Mouse (Mus musculus): ENCODE measurements around the gene Rab25. TPM values are rescaled to one million over a fixed set of nuclear protein-coding genes. Genes with fewer than 3 reads are reported as not detected.

The Rab25 gene
- total and polyA plus RNA-seq, 3 experiments: 2.2 TPM; not detected in 2

- Histone ChIP-seq H3K4me1 (ENCODE audit: control insufficient read depth, insufficient read depth, low read length) (peaks cover 3% of the 10 kb centered on the region), H3K36me3 (ENCODE audit: control insufficient read depth, insufficient read depth, low read length) (no peaks in the 10 kb centered on the region), H3K79me2 (replicated peaks; ENCODE audit: control insufficient read depth, insufficient read depth, low read length) (no peaks in the 10 kb centered on the region), H3K4me3 (peak overlapping the region; percentile 55), H3K27me3 (ENCODE audit: control insufficient read depth, insufficient read depth, low read length) (no peaks in the 10 kb centered on the region), H3K27ac (peak overlapping the region; percentile 97), H3K9ac (ENCODE audit: low read depth, low read length) (peak overlapping the region; percentile 66)
- intact Hi-C loops (cut with DNase I): loop anchor here (2.0 to 10.0 kb wide), 3 partner anchors 17 to 623 kb away; partner anchors contain the start of gene Scamp3
- WGBS: 9% methylated on average over 16 of the region's 16 CpGs
- no peak for TF ChIP-seq CTCF (IDR thresholded peaks at IDR 0.05)
- no peak for TF ChIP-seq EP300 (IDR thresholded peaks at IDR 0.05; ENCODE audit: insufficient read depth, low read depth, low read length)
- TF ChIP-seq POLR2A (IDR thresholded peaks at IDR 0.05; ENCODE audit: insufficient read depth, low read depth, low read length): no peak
- no peak for DNase-seq
These were observed 4.1 kb upstream of the Rab25 start for GRCm38 (mm10) chr3:88552082-88552645.

- intact Hi-C loops (cut with DNase I): loop anchor here (10.0 kb wide), 1 partner anchor 623 kb away; the partner anchor contains the start of gene Scamp3
- TF ChIP-seq POLR2A (IDR thresholded peaks at IDR 0.05; ENCODE audit: insufficient read depth, low read depth, low read length) (no peak), EP300 (IDR thresholded peaks at IDR 0.05; ENCODE audit: insufficient read depth, low read depth, low read length) (no peak)
- no peaks in the 10 kb centered on the region for H3K27me3 ChIP-seq (ENCODE audit: control insufficient read depth, insufficient read depth, low read length)
- no peaks in the 10 kb centered on the region for H3K36me3 ChIP-seq (ENCODE audit: control insufficient read depth, insufficient read depth, low read length)
- no peak overlapping the region for H3K27ac ChIP-seq
- peak overlapping the region; percentile 55 for H3K4me3 ChIP-seq
- H3K4me1 ChIP-seq (ENCODE audit: control insufficient read depth, insufficient read depth, low read length): peaks cover 3% of the 10 kb centered on the region
- peak in 1 of 2 experiments; percentile 15 for DNase-seq
- 81% methylated on average over 4 of the region's 4 CpGs for WGBS
- no peak overlapping the region for H3K9ac ChIP-seq (ENCODE audit: low read depth, low read length)
- no peaks in the 10 kb centered on the region for H3K79me2 ChIP-seq (replicated peaks; ENCODE audit: control insufficient read depth, insufficient read depth, low read length)
These were observed 3.5 kb upstream of the Rab25 start for GRCm38 (mm10) chr3:88551586-88551985.

- TF ChIP-seq POLR2A (IDR thresholded peaks at IDR 0.05; ENCODE audit: insufficient read depth, low read depth, low read length): no peak
- TF ChIP-seq CTCF (IDR thresholded peaks at IDR 0.05): no peak
- no peak for TF ChIP-seq EP300 (IDR thresholded peaks at IDR 0.05; ENCODE audit: insufficient read depth, low read depth, low read length)
- Histone ChIP-seq H3K27me3 (ENCODE audit: control insufficient read depth, insufficient read depth, low read length) (no peaks in the 10 kb centered on the region), H3K4me3 (no peak overlapping the region), H3K9ac (ENCODE audit: low read depth, low read length) (no peak overlapping the region), H3K4me1 (ENCODE audit: control insufficient read depth, insufficient read depth, low read length) (peaks cover 2% of the 10 kb centered on the region; the same call in 1 of the 2 replicates), H3K79me2 (replicated peaks; ENCODE audit: control insufficient read depth, insufficient read depth, low read length) (no peaks in the 10 kb centered on the region), H3K27ac (no peak overlapping the region), H3K36me3 (ENCODE audit: control insufficient read depth, insufficient read depth, low read length) (no peaks in the 10 kb centered on the region)
- intact Hi-C loops (cut with DNase I): no loop called here
- DNase-seq: no peak
- 74% methylated on average over 6 of the region's 6 CpGs for WGBS
These were observed 1.3 kb downstream of the Rab25 start for GRCm38 (mm10) chr3:88546674-88547418.

DNA sequence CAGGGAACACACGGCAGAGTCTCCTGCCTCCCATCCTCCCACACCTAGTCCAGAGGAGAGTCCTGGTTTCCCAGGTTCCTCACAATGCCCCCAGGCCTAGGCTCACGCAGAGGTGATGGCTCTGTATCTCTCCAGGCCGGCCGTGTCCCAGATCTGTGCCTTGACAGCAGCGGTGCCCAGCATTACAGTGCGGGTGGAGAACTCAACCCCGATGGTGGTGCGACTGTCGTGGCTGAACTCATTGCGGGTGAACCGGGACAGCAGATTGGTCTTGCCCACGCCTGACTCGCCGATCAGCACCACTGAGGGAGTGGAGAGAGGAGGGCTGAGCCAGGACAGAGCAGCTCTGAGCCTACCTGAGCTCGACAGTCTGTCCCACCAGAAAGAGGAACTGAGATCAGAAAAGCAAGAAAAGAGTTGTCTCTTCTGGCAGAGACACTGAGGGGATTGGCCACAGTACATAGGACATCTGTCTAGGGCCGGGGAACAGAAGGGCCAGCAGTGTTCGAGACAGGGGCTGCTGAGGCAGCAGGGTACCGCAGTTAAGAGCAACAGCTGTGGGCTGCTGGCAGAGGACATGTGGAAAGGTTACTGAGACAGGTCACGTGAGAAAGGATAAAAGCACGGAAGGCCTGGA, 3.0 kb downstream of the Rab25 start:
- Histone ChIP-seq H3K27ac (no peak overlapping the region), H3K9ac (ENCODE audit: low read depth, low read length) (no peak overlapping the region), H3K79me2 (replicated peaks; ENCODE audit: control insufficient read depth, insufficient read depth, low read length) (no peaks in the 10 kb centered on the region), H3K36me3 (ENCODE audit: control insufficient read depth, insufficient read depth, low read length) (no peaks in the 10 kb centered on the region), H3K27me3 (ENCODE audit: control insufficient read depth, insufficient read depth, low read length) (no peaks in the 10 kb centered on the region), H3K4me3 (no peak overlapping the region), H3K4me1 (ENCODE audit: control insufficient read depth, insufficient read depth, low read length) (no peaks in the 10 kb centered on the region)
- no peak for DNase-seq
- TF ChIP-seq EP300 (IDR thresholded peaks at IDR 0.05; ENCODE audit: insufficient read depth, low read depth, low read length): no peak
- TF ChIP-seq POLR2A (IDR thresholded peaks at IDR 0.05; ENCODE audit: insufficient read depth, low read depth, low read length): no peak
- no peak for TF ChIP-seq CTCF (IDR thresholded peaks at IDR 0.05)
- 73% methylated on average over 20 of the region's 20 CpGs for WGBS
- intact Hi-C loops (cut with DNase I): no loop called here

- H3K27me3 ChIP-seq (ENCODE audit: control insufficient read depth, insufficient read depth, low read length): no peaks in the 10 kb centered on the region
- no peaks in the 10 kb centered on the region for H3K36me3 ChIP-seq (ENCODE audit: control insufficient read depth, insufficient read depth, low read length)
- DNase-seq: no peak
- H3K4me3 ChIP-seq: no peak overlapping the region
- WGBS: 37% methylated on average over 5 of the region's 5 CpGs
- no peaks in the 10 kb centered on the region for H3K4me1 ChIP-seq (ENCODE audit: control insufficient read depth, insufficient read depth, low read length)
- intact Hi-C loops (cut with DNase I): no loop called here
- no peak for TF ChIP-seq POLR2A (IDR thresholded peaks at IDR 0.05; ENCODE audit: insufficient read depth, low read depth, low read length)
- peak; percentile 56 for TF ChIP-seq CTCF (IDR thresholded peaks at IDR 0.05)
- H3K9ac ChIP-seq (ENCODE audit: low read depth, low read length): no peak overlapping the region
- H3K27ac ChIP-seq: no peak overlapping the region
- H3K79me2 ChIP-seq (replicated peaks; ENCODE audit: control insufficient read depth, insufficient read depth, low read length): no peaks in the 10 kb centered on the region
These were observed 3.6 kb downstream of the Rab25 start for GRCm38 (mm10) chr3:88544514-88544913.

Measured in heart, adult 2 months (tissue).